Mouse (Mus musculus) spleen, adult 2 months (tissue): ENCODE measurements around the gene Gm20388.

Source experiments
- CTCF ChIP-seq: fragments of 200-500 bp; IDR thresholded peaks from 2 replicates; pipeline ENCODE4 v1.5.1; 2011; ENCODE audit warnings: mild to moderate bottlenecking, inconsistent platforms; ENCODE audit not compliant: insufficient read depth, insufficient read length, insufficient replicate concordance; ENCODE audit errors: extremely low read depth
- POLR2A ChIP-seq: fragments of 200-500 bp; IDR thresholded peaks from 2 replicates; pipeline ENCODE4 v1.6.1; 2011; ENCODE audit warnings: low read depth, low read length, inconsistent platforms

DNA sequence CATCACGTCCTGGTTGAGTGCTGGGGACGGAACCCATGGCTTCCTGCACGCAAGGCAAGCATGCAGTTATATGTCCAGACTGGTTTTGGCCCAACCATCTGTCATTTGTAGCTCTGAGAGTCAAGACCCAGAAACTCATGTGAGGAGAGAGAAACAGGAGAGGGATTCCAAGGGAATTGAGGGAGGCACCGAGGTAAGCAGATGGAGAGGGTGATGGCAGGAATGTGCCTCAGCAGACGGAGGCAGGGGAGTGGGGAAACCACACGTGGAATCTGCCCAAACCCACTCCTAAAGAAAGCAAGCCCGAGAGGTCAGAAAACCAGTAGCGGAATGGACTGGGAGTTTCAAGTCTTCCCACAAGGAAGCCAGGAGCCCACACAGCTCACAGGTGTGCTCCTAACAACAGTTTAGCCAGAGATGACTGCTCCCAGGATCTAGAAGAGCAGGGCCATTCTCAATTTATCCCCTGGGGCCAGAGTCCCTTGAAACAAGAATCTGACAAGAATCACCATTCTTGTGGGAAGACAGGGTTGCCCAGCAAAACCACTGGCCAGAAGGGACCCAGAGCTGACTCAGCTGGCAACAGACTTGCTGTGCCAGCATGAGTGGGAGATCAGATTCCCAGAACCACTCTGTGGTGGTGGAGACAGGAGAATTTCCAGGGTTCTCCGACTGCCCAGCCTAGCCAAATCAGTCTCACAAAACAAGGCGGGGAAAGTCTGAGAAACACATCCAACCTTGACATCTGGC lies 1772.6 kb downstream of the Gm20388 start:
- TF ChIP-seq POLR2A, result no peak
- no peak for TF ChIP-seq CTCF
